Mouse (Mus musculus) layer of hippocampus, postnatal 25 days (tissue): ENCODE results near the gene Ppp2r2c. TPM values are rescaled to one million over a fixed set of nuclear protein-coding genes. Genes with fewer than 3 reads are reported as not detected.

Experiments
- DNase-seq, 2 experiments: peaks; one replicate each; pipeline ENCODE4 v3.0.0; 2022; ENCODE audit warnings: mixed read lengths in 2 of 2, low spot score in 1 of 2; ENCODE audit errors: extremely low spot score in 1 of 2
- total RNA-seq, 2 experiments: library from RNA; stranded (reverse); gene quantifications; 2 replicates each; pipeline ENCODE4 v1.2.3; 2021

The Ppp2r2c gene
- total RNA-seq, 2 experiments from 2014 or later: 388 to 418 TPM

- peak in 1 of 2 experiments; percentile 57 for DNase-seq
Observed at GRCm38 (mm10) chr5:36869578-36870236, 1.4 kb downstream of the Ppp2r2c start.

- no peak for DNase-seq
Observed at GRCm38 (mm10) chr5:36870916-36871315, 2.6 kb downstream of the Ppp2r2c start.

DNA sequence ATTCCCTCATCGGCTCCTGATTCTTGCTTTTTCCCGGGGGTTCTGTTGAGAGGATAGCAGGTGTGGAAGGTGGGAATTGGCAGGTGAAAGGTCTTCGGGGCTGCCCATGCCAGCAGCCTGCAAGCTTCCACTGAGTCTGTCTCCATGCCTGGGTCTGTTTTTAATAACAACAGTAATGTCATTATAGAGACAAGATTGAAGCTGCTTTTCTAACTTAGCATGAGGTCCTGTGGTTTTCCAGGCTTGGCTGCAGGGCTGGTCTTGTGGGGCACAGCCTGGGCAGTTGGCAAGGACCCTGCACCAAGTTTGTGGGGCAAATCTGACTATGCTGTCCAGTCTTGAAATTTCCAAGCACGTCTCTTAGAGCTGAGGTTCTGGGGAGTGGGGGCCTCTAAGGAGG is 7.6 kb downstream of the Ppp2r2c start:
- DNase-seq: no peak

GRCm38 (mm10) chr5:36876777-36877396 is 8.6 kb downstream of the Ppp2r2c start:
- DNase-seq: no peak

GRCm38 (mm10) chr5:36877641-36878040 is 9.3 kb downstream of the Ppp2r2c start:
- DNase-seq: no peak

- no peak for DNase-seq
Observed at GRCm38 (mm10) chr5:36878801-36879200, 10.5 kb downstream of the Ppp2r2c start.

DNA sequence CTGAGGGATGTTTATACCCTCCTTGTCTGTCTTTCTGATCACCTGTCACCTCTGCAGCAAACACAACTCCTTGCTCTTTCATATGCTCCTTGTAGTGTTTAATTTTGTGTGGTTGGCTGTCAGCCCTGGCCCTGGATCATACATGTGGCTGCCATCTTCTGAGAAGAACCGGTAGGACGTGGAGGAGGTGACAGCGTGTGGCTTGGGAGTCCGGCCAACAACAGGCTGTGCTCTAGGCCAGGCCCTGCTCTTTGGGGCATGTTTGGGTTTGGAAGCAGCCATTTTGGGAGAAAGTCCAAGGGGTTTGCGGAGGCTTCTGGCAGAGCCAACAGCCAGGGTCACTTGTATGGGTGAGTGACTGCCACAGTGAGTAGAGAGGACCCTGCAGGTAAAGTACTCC is 12.3 kb downstream of the Ppp2r2c start:
- DNase-seq: no peak

- no peak for DNase-seq
Observed at GRCm38 (mm10) chr5:36883516-36883915, 15.2 kb downstream of the Ppp2r2c start.

GRCm38 (mm10) chr5:36885067-36885466 is 16.8 kb downstream of the Ppp2r2c start:
- DNase-seq: no peak

DNA sequence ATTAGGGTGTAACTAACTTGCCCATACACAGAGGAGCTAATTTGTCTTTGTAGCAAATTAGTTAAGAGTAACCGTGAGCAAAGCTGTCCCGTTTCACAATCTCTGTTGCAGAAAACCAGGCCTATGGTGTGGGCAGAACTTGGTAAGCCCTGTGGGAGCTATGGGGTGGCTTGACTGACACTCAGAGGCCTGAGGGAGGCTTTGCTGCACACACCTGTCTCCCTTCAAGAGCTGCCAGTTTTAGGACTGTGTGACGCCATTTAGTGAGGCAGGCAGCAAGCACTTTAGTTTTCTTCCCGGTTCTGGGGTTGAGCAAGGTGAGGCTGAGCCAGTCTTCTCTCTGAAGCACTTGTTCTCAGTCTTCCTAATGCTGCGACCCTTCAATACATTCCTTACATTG is 17.3 kb downstream of the Ppp2r2c start:
- DNase-seq: no peak

DNA sequence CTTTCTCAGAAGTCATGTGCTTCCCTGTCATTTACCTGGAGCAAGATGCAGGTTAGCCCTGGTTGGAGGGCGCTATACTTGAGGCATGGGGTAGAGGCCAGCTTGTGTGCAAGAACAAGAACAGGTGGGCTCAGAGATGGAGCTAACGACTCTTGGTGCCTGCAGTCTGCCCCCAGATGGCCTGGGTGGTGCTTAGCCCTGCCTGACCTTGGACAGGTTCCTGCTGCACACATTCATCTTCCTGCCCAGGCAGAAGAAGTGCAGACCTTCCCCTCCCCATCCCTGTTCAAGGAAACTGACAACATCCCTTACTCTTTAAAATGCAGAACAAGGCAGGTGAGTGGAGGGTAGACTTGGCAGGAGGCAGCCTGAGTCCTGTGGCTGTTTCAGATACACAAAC is 18.0 kb downstream of the Ppp2r2c start:
- DNase-seq: no peak

GRCm38 (mm10) chr5:36886852-36887283 is 18.6 kb downstream of the Ppp2r2c start:
- no peak for DNase-seq

DNA sequence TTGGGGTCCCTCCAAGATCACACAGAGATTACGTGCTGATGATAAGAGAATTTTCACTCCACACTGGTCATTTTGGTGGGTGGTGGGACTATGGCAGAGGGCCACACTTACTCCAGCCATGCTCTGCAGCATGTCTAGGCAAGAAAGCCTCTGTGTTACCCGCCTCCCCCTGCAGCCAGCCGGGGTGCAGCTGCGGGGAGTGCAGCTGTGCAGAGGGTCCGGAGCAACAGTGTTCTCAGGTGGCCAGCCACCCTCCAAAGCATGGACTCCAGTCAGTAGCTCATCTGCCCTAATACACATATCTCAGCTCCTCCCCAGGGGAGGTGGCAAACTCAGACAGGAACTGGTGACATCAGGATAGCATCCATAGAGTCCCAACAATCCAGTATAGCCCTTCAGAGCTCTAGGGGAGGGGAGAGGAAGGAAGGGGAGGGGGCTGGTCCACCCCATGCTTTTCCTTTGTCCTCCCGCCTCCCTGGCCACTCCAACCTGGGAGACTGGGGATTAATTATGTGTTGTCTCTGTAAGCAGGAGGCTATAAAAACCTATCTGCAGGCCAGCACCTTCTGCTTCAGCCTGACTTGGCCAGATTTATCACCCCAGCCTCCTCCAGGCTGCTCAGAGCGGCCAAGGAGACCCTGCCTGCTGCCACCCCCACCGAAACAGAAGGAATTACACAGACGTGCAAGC is 19.1 kb downstream of the Ppp2r2c start:
- no peak for DNase-seq

GRCm38 (mm10) chr5:36888501-36888900 is 20.2 kb downstream of the Ppp2r2c start:
- no peak for DNase-seq

DNA sequence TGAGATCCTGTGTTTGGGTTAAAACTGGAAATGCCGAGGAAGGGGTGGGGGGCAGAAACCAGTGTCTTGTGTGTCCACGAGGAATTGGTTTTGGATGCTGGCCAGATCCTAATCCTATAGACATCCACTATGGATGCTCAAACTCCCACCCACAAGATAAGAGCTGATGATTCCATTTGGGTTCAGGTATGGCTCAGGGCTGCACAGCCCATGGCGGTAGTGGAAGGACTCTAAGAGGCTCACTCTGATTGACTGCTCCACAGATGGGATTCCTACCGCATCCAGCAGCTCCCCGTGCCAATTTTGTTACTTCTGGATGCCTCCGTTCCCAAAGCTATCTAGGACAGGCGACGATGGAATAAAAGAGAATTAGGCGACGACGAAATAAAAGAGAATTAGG is 20.6 kb downstream of the Ppp2r2c start:
- no peak for DNase-seq

- no peak for DNase-seq
Observed at GRCm38 (mm10) chr5:36889380-36889886, 21.1 kb downstream of the Ppp2r2c start.

DNA sequence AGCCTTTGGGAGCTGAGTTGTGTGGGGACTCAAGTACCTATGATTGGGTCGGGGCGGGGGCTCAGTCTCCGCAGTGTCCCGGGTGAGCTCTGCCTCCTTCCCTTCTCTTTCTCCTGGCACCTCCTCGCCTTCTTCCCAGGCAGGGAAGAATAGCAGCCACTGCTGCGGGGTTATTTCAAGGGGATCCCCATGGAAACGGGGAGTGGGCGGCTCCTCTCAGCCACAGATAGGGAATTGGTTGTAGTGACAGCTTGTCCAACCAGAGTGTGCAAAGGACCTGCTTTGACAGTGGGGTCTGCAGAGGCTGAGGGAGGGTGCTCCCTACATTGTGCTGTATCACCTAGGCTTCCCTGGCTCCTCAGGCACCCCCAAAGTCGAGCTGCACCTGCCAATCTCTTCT is 22.5 kb downstream of the Ppp2r2c start:
- peak in 1 of 2 experiments; percentile 41 for DNase-seq

- DNase-seq: no peak
Observed at GRCm38 (mm10) chr5:36891793-36892470, 23.6 kb downstream of the Ppp2r2c start.

DNA sequence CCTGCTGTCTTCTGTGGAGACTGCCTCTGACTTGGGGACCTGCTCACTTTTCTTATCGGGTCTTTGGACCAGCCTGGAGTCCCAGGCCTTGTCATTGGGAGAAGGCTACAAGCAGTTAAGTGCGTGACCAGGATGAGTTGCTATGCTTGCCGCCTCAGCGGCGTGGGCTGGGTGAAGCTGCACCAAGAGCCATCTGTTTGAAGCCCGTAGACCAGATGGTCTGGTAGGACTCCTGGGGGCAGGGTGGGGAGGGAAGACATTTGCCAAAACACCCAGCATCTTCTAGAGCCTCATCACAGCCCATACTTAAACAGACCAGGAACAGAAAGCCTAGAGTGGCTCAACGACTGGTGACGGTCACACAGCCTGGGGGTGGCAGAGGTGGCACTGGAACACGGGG is 24.9 kb downstream of the Ppp2r2c start:
- peak in 1 of 2 experiments; percentile 43 for DNase-seq

DNA sequence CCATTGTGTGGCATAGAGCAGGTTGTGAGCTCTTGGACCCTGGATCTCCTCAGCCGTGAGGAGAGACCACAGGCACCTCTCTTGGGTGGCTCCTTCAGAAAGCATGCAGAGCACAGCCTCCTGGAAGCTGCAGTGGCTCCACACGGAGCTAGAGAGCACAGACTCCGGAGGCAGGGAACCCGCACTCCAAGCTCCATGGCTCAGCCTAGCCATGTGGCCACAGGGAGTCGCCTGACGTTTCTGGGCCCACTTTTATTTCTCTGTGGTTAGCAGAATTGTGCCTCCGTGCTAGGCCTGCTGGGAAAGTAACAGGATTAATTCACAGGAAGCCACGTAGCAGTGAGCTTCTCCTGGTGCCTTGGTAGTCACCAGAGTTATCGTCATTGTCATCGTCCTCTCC is 25.8 kb downstream of the Ppp2r2c start:
- DNase-seq: no peak
